12 mouse cellular contexts compared by ENCODE assay signal in the genomic region with DNA sequence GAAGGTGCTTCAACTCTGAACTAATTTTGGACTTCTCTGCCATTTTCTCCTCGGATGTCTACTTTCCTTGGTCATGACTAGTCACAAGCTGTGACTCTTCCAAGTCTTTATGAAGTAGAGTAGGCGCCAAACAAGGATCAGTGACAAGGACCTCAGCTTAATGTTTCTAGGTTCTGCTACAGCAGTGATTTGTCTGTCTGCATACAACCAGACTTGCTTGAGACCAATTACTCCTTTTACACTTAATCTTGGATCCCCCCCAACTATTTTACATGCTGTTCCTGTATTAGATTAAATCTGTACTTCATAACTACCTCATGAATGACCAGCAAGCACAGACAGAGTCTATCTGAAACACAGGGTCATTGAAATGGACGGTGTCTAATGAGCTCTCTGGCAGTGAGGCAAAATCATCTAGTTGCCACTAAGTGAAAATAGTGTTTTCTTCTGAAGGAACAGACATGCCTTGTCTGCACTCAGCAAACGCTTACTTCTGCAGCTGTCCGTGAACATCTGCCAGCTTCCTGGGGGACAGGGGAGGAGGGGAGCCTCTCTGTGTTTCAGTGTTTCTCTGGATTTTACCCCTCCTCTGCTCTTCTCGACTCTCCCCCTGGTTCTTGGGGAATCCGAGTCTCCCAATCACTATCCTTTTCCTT.
A peak's percentile ranks its signal among the peaks of the same experiment; 100 is the strongest.
DNase-seq lines count a peak whose midpoint lies in the region; ATAC-seq and TF ChIP-seq lines count a peak whose summit lies in the region.
"Had no signal": no experiment of that assay in that cellular context is flagged by ENCODE, and none has a peak within 500 bp of the region (broad histone marks: within the 10 kb centered on the region; RNA-seq: fewer than 3 reads in every experiment).

No protein-coding gene starts in this region.

- TF ChIP-seq EP300 in MEL (IDR thresholded peaks at IDR 0.05; ENCODE audit: low read depth in 1 of 2, low read length in 2 of 2), result no peak

- WGBS in heart, embryonic 13.5 days, result 67% methylated on average over 7 of the region's 7 CpGs
- WGBS in heart, embryonic 10.5 days, result 78% methylated on average over 7 of the region's 7 CpGs
- 43% methylated on average over 7 of the region's 7 CpGs for WGBS in lung, embryonic 15.5 days

- no peaks in the 10 kb centered on the region for H3K9me3 ChIP-seq in heart, embryonic 13.5 days
- H3K9me3 ChIP-seq in heart, embryonic 10.5 days, result no peaks in the 10 kb centered on the region
- H3K9me3 ChIP-seq in lung, embryonic 15.5 days, result no peaks in the 10 kb centered on the region
- no peaks in the 10 kb centered on the region for H3K9me3 ChIP-seq in MEL (replicated peaks; ENCODE audit: insufficient read depth, low read length)
- H3K9me3 ChIP-seq: liver, embryonic 13.5 days; midbrain, embryonic 12.5 days; neural tube, embryonic 13.5 days had no signal

- H3K36me3 ChIP-seq in heart, embryonic 13.5 days, result no peaks in the 10 kb centered on the region
- H3K36me3 ChIP-seq in heart, embryonic 10.5 days, result no peaks in the 10 kb centered on the region
- H3K36me3 ChIP-seq in lung, embryonic 15.5 days, result no peaks in the 10 kb centered on the region
- peaks cover 0 to 5% of the 10 kb centered on the region in 2 experiments; a peak in 1 of 4 replicates for H3K36me3 ChIP-seq in MEL (ENCODE audit: control insufficient read depth in 1 of 2, insufficient read depth in 2 of 2, low read length in 2 of 2)
- H3K36me3 ChIP-seq: liver, embryonic 13.5 days; midbrain, embryonic 12.5 days; neural tube, embryonic 13.5 days had no signal

- no peaks in the 10 kb centered on the region for H3K27me3 ChIP-seq in heart, embryonic 13.5 days (replicated peaks)
- no peaks in the 10 kb centered on the region; the same call in 1 of the 2 replicates for H3K27me3 ChIP-seq in heart, embryonic 10.5 days (ENCODE audit: insufficient read depth, poor library complexity, severe bottlenecking)
- no peaks in the 10 kb centered on the region for H3K27me3 ChIP-seq in lung, embryonic 15.5 days
- no peaks in the 10 kb centered on the region for H3K27me3 ChIP-seq in MEL (ENCODE audit: control insufficient read depth in 1 of 2, insufficient read depth in 2 of 2, low read length in 2 of 2)
- H3K27me3 ChIP-seq: liver, embryonic 13.5 days; midbrain, embryonic 12.5 days; neural tube, embryonic 13.5 days had no signal

- no peak for TF ChIP-seq CTCF in MEL (IDR thresholded peaks at IDR 0.05 in 2 of 3, conservative IDR thresholded peaks at IDR 0.05 in 1 of 3; ENCODE audit: control insufficient read depth in 1 of 3, insufficient read depth in 1 of 3, low read depth in 2 of 3, low read length in 3 of 3, poor library complexity in 1 of 3, severe bottlenecking in 1 of 3)

- no peak overlapping the region for H3K4me2 ChIP-seq in heart, embryonic 13.5 days
- no peak overlapping the region for H3K4me2 ChIP-seq in lung, embryonic 15.5 days
- H3K4me2 ChIP-seq: liver, embryonic 13.5 days; midbrain, embryonic 12.5 days; neural tube, embryonic 13.5 days had no signal

- H3K9ac ChIP-seq in heart, embryonic 13.5 days, result no peak overlapping the region
- no peak overlapping the region for H3K9ac ChIP-seq in lung, embryonic 15.5 days
- H3K9ac ChIP-seq in MEL (ENCODE audit: control insufficient read depth, low read depth, low read length, poor library complexity, severe bottlenecking), result no peak overlapping the region
- H3K9ac ChIP-seq: liver, embryonic 13.5 days; midbrain, embryonic 12.5 days; neural tube, embryonic 13.5 days had no signal

- ATAC-seq in heart, embryonic 13.5 days (ENCODE audit: extremely low read depth, insufficient number of reproducible peaks, low FRiP score, low TSS enrichment), result no peak
- peak; percentile 86 for ATAC-seq in lung, embryonic 15.5 days (ENCODE audit: borderline replicate concordance, extremely low read depth, low FRiP score, low TSS enrichment)

- no peak for TF ChIP-seq RAD21 in MEL (IDR thresholded peaks at IDR 0.05; ENCODE audit: low read depth, low read length)

- no peak for DNase-seq in heart, embryonic 10.5 days (ENCODE audit: low spot score)
- no peak for DNase-seq in lung, postnatal 25 days (ENCODE audit: low spot score)
- no peak for DNase-seq in MEL (ENCODE audit: low read depth, low spot score)
- peak; percentile 32 for DNase-seq in layer of hippocampus, adult 9-11 months
- DNase-seq in adrenal gland, adult 2 months, result no peak
- DNase-seq: adrenal gland, postnatal 10 days; kidney, adult 18-20 months; liver, embryonic 13.5 days had no signal

- no peak overlapping the region for H3K4me3 ChIP-seq in heart, embryonic 13.5 days
- no peak overlapping the region for H3K4me3 ChIP-seq in heart, embryonic 10.5 days
- no peak overlapping the region for H3K4me3 ChIP-seq in lung, embryonic 15.5 days
- H3K4me3 ChIP-seq in MEL (ENCODE audit: control insufficient read depth in 1 of 2, insufficient read depth in 1 of 2, low read depth in 2 of 2, low read length in 2 of 2), result no peak overlapping the region
- H3K4me3 ChIP-seq: liver, embryonic 13.5 days; midbrain, embryonic 12.5 days; neural tube, embryonic 13.5 days had no signal

- no peaks in the 10 kb centered on the region for H3K79me2 ChIP-seq in MEL (ENCODE audit: control insufficient read depth, insufficient read depth, low read length, poor library complexity)

- H3K4me1 ChIP-seq in heart, embryonic 13.5 days, result peaks cover 32% of the 10 kb centered on the region
- peaks cover 22% of the 10 kb centered on the region; the same call in 1 of the 2 replicates for H3K4me1 ChIP-seq in heart, embryonic 10.5 days
- peaks cover 29% of the 10 kb centered on the region for H3K4me1 ChIP-seq in lung, embryonic 15.5 days
- H3K4me1 ChIP-seq in MEL (ENCODE audit: control insufficient read depth in 1 of 2, insufficient read depth in 2 of 2, low read length in 2 of 2), result peaks cover 0 to 3% of the 10 kb centered on the region in 2 experiments; a peak in 1 of 4 replicates
- H3K4me1 ChIP-seq: liver, embryonic 13.5 days; midbrain, embryonic 12.5 days had no signal

- 0 out of 2 replicates have a peak overlapping the region, but pooled peaks have one; percentile 7 for H3K27ac ChIP-seq in heart, embryonic 13.5 days (replicated peaks)
- no peak overlapping the region for H3K27ac ChIP-seq in heart, embryonic 10.5 days
- peak overlapping the region; percentile 54 for H3K27ac ChIP-seq in lung, embryonic 15.5 days
- peak overlapping the region; percentile 58; the same call in 1 of the 2 replicates for H3K27ac ChIP-seq in MEL (ENCODE audit: control insufficient read depth, low read depth, low read length)
- H3K27ac ChIP-seq: liver, embryonic 13.5 days; midbrain, embryonic 12.5 days; neural tube, embryonic 13.5 days had no signal

- TF ChIP-seq POLR2A in MEL (IDR thresholded peaks at IDR 0.05; ENCODE audit: control insufficient read depth in 1 of 2, insufficient read depth in 1 of 2, low read depth in 1 of 2, low read length in 2 of 2, poor library complexity in 1 of 2), result no peak

TF ChIP-seq in MEL, 35 proteins besides CTCF, POLR2A, EP300 and RAD21:
- TF ChIP-seq ZNF384 (IDR thresholded peaks at IDR 0.05; ENCODE audit: low read depth, low read length) (no peak), USF1 (IDR thresholded peaks at IDR 0.05; ENCODE audit: low read depth, low read length) (no peak), MAZ (IDR thresholded peaks at IDR 0.05; ENCODE audit: low read depth, low read length) (no peak), TCF12 (IDR thresholded peaks at IDR 0.05; ENCODE audit: low read depth, low read length) (no peak), TAL1 (IDR thresholded peaks at IDR 0.05; ENCODE audit: low read length) (no peak), POLR2AphosphoS2 (IDR thresholded peaks at IDR 0.05; ENCODE audit: low read length) (no peak), HCFC1 (IDR thresholded peaks at IDR 0.05; ENCODE audit: low read depth, low read length) (no peak), MYC (IDR thresholded peaks at IDR 0.05; ENCODE audit: low read depth, low read length) (no peak), MYB (IDR thresholded peaks at IDR 0.05; ENCODE audit: low read depth, low read length) (no peak), SIN3A (IDR thresholded peaks at IDR 0.05; ENCODE audit: low read length) (no peak), RCOR1 (IDR thresholded peaks at IDR 0.05; ENCODE audit: low read depth, low read length) (no peak)
